Mouse (Mus musculus) liver, embryonic 14.5 days (tissue): ENCODE data around the gene Homer2. TPM values are rescaled to one million over a fixed set of nuclear protein-coding genes. Genes with fewer than 3 reads are reported as not detected.
A peak's percentile ranks its signal among the peaks of the same experiment; 100 is the strongest.

Experiments
- ATAC-seq: fragments of 200-750 bp; cut with Nextera tagmentation; 2 replicates; pipeline ENCODE4 v1.8.0; 2017; ENCODE audit warnings: moderate number of reproducible peaks, mild to moderate bottlenecking, moderate library complexity; ENCODE audit not compliant: insufficient read depth
- DNase-seq, 3 experiments: peaks; one replicate each; pipeline ENCODE4 v3.0.0-alpha.2; 2012 to 2013; ENCODE audit warnings: low read depth in 3 of 3, low spot score in 3 of 3
- H3K27ac ChIP-seq: fragments of 300-500 bp; sonication (generic); 2 replicates; pipeline ENCODE4 v1.5.1; 2014; ENCODE audit warnings: moderate library complexity, mild to moderate bottlenecking, control low read depth, inconsistent platforms
- H3K27me3 ChIP-seq: fragments of 300-500 bp; sonication (generic); 2 replicates; pipeline ENCODE4 v1.6.1; 2014; ENCODE audit warnings: mild to moderate bottlenecking, low read length, moderate library complexity; ENCODE audit not compliant: control insufficient read depth, insufficient read depth
- H3K36me3 ChIP-seq: fragments of 300-500 bp; sonication (generic); replicated peaks from 2 replicates; pipeline ENCODE4 v1.6.1; 2014; ENCODE audit warnings: low read depth; ENCODE audit not compliant: control insufficient read depth, insufficient read depth
- H3K4me1 ChIP-seq, 2 experiments: fragments of 200-500 bp in 1 of 2; fragments of 300-500 bp in 1 of 2; sonication (generic) in 1 of 2; replicated peaks; 2 replicates each; pipeline ENCODE4 v1.6.1; 2012 to 2014; ENCODE audit warnings: antibody characterized with exemption in 1 of 2, inconsistent platforms in 1 of 2, low read length in 1 of 2; ENCODE audit not compliant: control insufficient read depth in 2 of 2, insufficient read depth in 2 of 2
- H3K4me2 ChIP-seq: fragments of 300-500 bp; sonication (generic); 2 replicates; pipeline ENCODE4 v1.6.1; 2014; ENCODE audit warnings: low read depth, mild to moderate bottlenecking, control low read depth, moderate library complexity
- H3K4me3 ChIP-seq, 2 experiments: fragments of 200-500 bp in 1 of 2; fragments of 300-500 bp in 1 of 2; sonication (generic) in 1 of 2; 2 replicates each; pipeline ENCODE4 v1.5.1; 2012 to 2014; ENCODE audit warnings: low read depth in 2 of 2, low read length in 2 of 2, mild to moderate bottlenecking in 2 of 2, control low read depth in 1 of 2, inconsistent platforms in 1 of 2, moderate library complexity in 1 of 2; ENCODE audit not compliant: insufficient read depth in 1 of 2
- H3K9ac ChIP-seq: fragments of 300-500 bp; sonication (generic); replicated peaks from 2 replicates; pipeline ENCODE4 v1.6.1; 2014; ENCODE audit warnings: mild to moderate bottlenecking, control low read depth, moderate library complexity
- H3K9me3 ChIP-seq: fragments of 300-500 bp; sonication (generic); 2 replicates; pipeline ENCODE4 v1.6.1; 2016; ENCODE audit warnings: low read length, mixed read lengths; ENCODE audit not compliant: control insufficient read depth
- CTCF ChIP-seq: IDR thresholded peaks from 2 replicates; pipeline ENCODE4 v1.5.1; 2016; ENCODE audit warnings: antibody characterized with exemption, low read depth, control low read depth
- EP300 ChIP-seq: IDR thresholded peaks from 2 replicates; pipeline ENCODE4 v1.6.1; 2016; ENCODE audit warnings: antibody characterized with exemption, low read depth
- whole genome bisulfite sequencing: fragments of 180-500 bp; shearing (Covaris S2); extraction: QIAGEN DNeasy Blood & Tissue Kit; methylation state at CpG from one replicate; pipeline ENCODE4 v1.1.7; 2014; ENCODE audit not compliant: insufficient replicate concordance; 5-methylcytosine and 5-hydroxymethylcytosine counted together
- polyA plus RNA-seq, 2 experiments: library from polyadenylated mRNA; depleted of rRNA in 1 of 2; stranded (reverse) in 1 of 2; unstranded in 1 of 2; fragments of >200 nt; fragmentation: Nextera tagmentation in 1 of 2; extraction: Ambion mirVana in 1 of 2; gene quantifications; 2 replicates each; pipeline versions ENCODE4 v1.2.1 to v1.2.3; 2012 to 2014

Gene Homer2
- polyA plus RNA-seq, 2 experiments, result 2.6 to 2.8 TPM

DNA sequence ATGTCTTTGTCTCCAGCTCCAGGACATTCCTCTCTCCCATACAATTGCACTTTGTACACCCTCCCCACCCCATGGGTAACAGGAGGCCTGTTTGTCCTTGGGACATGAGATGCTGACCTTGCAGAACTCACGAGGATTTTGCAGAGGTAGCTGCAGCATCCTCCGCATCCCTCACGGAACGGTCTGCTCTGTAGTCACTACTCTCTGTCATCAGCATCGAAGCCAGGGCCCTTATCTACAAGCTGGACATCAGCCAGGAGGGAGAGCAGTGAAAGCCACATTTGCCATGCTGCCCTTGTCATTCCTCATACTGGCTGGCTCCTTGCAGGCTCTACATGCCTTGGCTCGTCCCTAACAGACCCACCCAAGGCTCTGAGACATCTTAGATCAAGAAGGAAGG, 66.2 kb downstream of the Homer2 start:
- H3K4me1 ChIP-seq, result no peaks in the 10 kb centered on the region
- H3K4me3 ChIP-seq, result no peak overlapping the region
- ATAC-seq (no peak), DNase-seq (no peak)
- H3K9ac ChIP-seq, result no peak overlapping the region
- H3K4me2 ChIP-seq, result no peak overlapping the region
- 60% methylated on average over 6 of the region's 6 CpGs for WGBS
- no peak for TF ChIP-seq EP300
- no peak for TF ChIP-seq CTCF
- H3K9me3 ChIP-seq, result no peaks in the 10 kb centered on the region
- H3K27me3 ChIP-seq, result no peaks in the 10 kb centered on the region
- H3K27ac ChIP-seq, result no peak overlapping the region
- H3K36me3 ChIP-seq, result no peaks in the 10 kb centered on the region

DNA sequence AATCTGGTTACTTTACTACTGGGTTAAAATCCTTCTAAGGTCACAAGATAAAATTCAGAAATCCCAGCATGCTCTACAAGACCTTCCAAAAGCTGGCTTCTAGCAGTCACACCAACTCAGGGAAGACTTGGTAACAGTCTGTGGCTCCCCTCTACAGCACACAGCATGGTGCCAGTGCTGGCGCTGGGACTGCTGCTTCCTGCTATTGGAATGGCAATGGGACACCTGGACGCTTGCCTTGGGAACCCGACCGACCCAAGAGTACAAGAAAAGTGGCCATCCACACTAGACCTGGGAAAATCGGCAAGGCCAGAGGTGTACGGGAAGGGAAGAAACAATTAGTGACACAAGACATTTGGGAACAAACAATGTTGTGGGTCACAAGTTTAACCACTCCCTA, 74.7 kb downstream of the Homer2 start:
- DNase-seq (no peak), ATAC-seq (no peak)
- no peak overlapping the region for H3K27ac ChIP-seq
- no peak overlapping the region for H3K4me3 ChIP-seq
- H3K27me3 ChIP-seq, result no peaks in the 10 kb centered on the region
- H3K4me2 ChIP-seq, result no peak overlapping the region
- no peaks in the 10 kb centered on the region for H3K36me3 ChIP-seq
- H3K9ac ChIP-seq, result no peak overlapping the region
- no peaks in the 10 kb centered on the region for H3K9me3 ChIP-seq
- 69% methylated on average over 6 of the region's 6 CpGs for WGBS
- no peak for TF ChIP-seq CTCF
- TF ChIP-seq EP300, result no peak
- H3K4me1 ChIP-seq, result no peaks in the 10 kb centered on the region

DNA sequence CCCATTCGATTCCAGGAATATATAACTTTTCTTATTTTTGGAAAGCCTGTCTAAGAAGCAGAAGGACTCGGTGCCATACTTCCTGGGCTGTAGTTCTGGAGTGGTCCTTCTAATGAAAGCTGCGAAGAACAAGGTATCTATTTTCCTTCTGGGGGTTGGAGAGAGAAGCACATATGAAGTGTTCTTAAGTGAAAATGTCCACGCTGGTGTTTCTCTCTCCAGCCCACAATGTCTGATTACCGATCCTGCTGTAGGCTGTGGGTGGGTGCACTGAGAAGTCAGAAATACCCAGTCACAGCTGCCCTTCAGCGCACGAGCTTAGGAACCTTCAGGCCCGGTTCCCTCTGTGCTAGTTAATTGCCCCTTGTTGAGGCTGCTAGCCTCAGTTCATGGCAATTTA, 76.1 kb downstream of the Homer2 start:
- Histone ChIP-seq H3K4me1 (no peaks in the 10 kb centered on the region), H3K36me3 (no peaks in the 10 kb centered on the region), H3K9me3 (no peaks in the 10 kb centered on the region), H3K9ac (no peak overlapping the region), H3K4me3 (no peak overlapping the region), H3K4me2 (no peak overlapping the region), H3K27me3 (no peaks in the 10 kb centered on the region), H3K27ac (no peak overlapping the region)
- no peak for ATAC-seq
- TF ChIP-seq CTCF (no peak), EP300 (no peak)
- WGBS, result 72% methylated on average over 8 of the region's 8 CpGs
- DNase-seq, result no peak

DNA sequence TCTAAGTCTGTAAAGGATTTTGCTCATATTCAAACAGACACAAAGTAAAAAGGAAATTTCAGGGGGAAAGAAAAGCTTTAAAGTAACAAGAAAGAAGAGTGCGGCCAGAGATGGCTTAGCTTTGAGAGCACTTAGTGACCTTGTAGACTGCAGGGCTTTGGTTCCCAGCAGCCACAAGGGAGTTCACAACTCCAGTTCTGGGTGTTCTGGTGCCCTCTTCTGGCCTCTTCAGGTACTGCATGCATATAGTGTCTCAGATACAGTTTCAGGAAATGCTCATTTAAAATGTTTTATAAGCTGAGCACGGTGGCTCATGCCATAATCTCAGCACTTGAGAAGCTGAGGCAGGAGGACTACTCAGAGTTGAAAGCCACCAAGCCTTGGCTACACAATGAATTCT, 80.9 kb downstream of the Homer2 start:
- Histone ChIP-seq H3K4me2 (no peak overlapping the region), H3K27ac (no peak overlapping the region), H3K27me3 (no peaks in the 10 kb centered on the region), H3K9me3 (no peaks in the 10 kb centered on the region), H3K4me1 (no peaks in the 10 kb centered on the region), H3K4me3 (no peak overlapping the region), H3K9ac (no peak overlapping the region), H3K36me3 (no peaks in the 10 kb centered on the region)
- 66% methylated on average over 2 of the region's 2 CpGs for WGBS
- DNase-seq (peak in 1 of 3 experiments; percentile 7), ATAC-seq (no peak)
- peak; percentile 78 for TF ChIP-seq CTCF
- no peak for TF ChIP-seq EP300

DNA sequence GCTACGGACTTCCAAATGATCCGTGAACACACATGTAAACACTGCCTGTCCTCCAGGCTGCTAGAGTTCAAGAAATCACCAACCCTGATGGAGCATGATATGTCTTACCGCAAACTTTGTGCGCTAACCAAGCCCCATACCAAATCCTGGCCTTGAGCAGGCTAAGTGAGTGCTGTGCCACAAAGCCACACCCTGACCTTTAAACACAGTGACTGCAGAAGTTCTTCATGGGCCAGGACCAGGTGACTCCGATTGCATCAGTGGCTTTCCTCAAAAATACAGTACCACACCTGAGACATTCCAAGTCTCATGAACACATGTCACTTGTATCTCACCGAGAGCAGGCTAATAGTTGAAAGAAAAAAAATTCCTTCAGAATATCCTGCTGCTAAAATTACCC, 83.6 kb downstream of the Homer2 start:
- Histone ChIP-seq H3K4me3 (no peak overlapping the region), H3K27ac (no peak overlapping the region), H3K9me3 (no peaks in the 10 kb centered on the region), H3K9ac (no peak overlapping the region), H3K27me3 (no peaks in the 10 kb centered on the region), H3K4me1 (no peaks in the 10 kb centered on the region), H3K4me2 (no peak overlapping the region), H3K36me3 (no peaks in the 10 kb centered on the region)
- ATAC-seq (no peak), DNase-seq (no peak)
- TF ChIP-seq EP300, result no peak
- TF ChIP-seq CTCF, result no peak
- 79% methylated on average over 6 of the region's 6 CpGs for WGBS
